Mouse (Mus musculus) liver, adult (tissue): ENCODE data around the gene Egln3.

Experiments
- GATA4 ChIP-seq: IDR thresholded peaks from 2 replicates; pipeline ENCODE4 v1.6.1; 2014; ENCODE audit warnings: mild to moderate bottlenecking, low read length; ENCODE audit not compliant: insufficient replicate concordance

The Egln3 gene

GRCm38 (mm10) chr12:54203656-54204045 is at the start of gene Egln3:
Gene Egln3, minus strand, starts transcription at chr12:54203860.
- TF ChIP-seq GATA4: no peak

- no peak for TF ChIP-seq GATA4
Observed at GRCm38 (mm10) chr12:54253449-54253848, 49.8 kb upstream of the Egln3 start.

- TF ChIP-seq GATA4: no peak
Observed at GRCm38 (mm10) chr12:54251942-54252400, 48.3 kb upstream of the Egln3 start.

- no peak for TF ChIP-seq GATA4
Observed at GRCm38 (mm10) chr12:54247835-54248234, 44.2 kb upstream of the Egln3 start.

- TF ChIP-seq GATA4: no peak
Observed at GRCm38 (mm10) chr12:54243158-54243557, 39.5 kb upstream of the Egln3 start.

GRCm38 (mm10) chr12:54241976-54242375 is 38.3 kb upstream of the Egln3 start:
- TF ChIP-seq GATA4: no peak

GRCm38 (mm10) chr12:54233794-54234193 is 30.1 kb upstream of the Egln3 start:
- no peak for TF ChIP-seq GATA4

GRCm38 (mm10) chr12:54232996-54233603 is 29.4 kb upstream of the Egln3 start:
- no peak for TF ChIP-seq GATA4

- TF ChIP-seq GATA4: no peak
Observed at GRCm38 (mm10) chr12:54232456-54232855, 28.8 kb upstream of the Egln3 start.

- no peak for TF ChIP-seq GATA4
Observed at GRCm38 (mm10) chr12:54227551-54227950, 23.9 kb upstream of the Egln3 start.

- no peak for TF ChIP-seq GATA4
Observed at GRCm38 (mm10) chr12:54226341-54226740, 22.7 kb upstream of the Egln3 start.

GRCm38 (mm10) chr12:54225610-54226009 is 21.9 kb upstream of the Egln3 start:
- no peak for TF ChIP-seq GATA4

- TF ChIP-seq GATA4: no peak
Observed at GRCm38 (mm10) chr12:54225090-54225489, 21.4 kb upstream of the Egln3 start.

- no peak for TF ChIP-seq GATA4
Observed at GRCm38 (mm10) chr12:54222036-54222760, 18.5 kb upstream of the Egln3 start.

GRCm38 (mm10) chr12:54216673-54217072 is 13.0 kb upstream of the Egln3 start:
- no peak for TF ChIP-seq GATA4

GRCm38 (mm10) chr12:54214426-54214825 is 10.8 kb upstream of the Egln3 start:
- TF ChIP-seq GATA4: no peak

- TF ChIP-seq GATA4: no peak
Observed at GRCm38 (mm10) chr12:54213871-54214270, 10.2 kb upstream of the Egln3 start.

- TF ChIP-seq GATA4: no peak
Observed at GRCm38 (mm10) chr12:54213230-54213629, 9.6 kb upstream of the Egln3 start.
